Mouse (Mus musculus) heart, adult 2 months (tissue): ENCODE measurements around the gene Farsb. TPM values are rescaled to one million over a fixed set of nuclear protein-coding genes. Genes with fewer than 3 reads are reported as not detected.
"Not testable (repeated sequence)": the region's sequence is repeated elsewhere in the genome, so short reads cannot be mapped to it uniquely, and the experiment has no call there.

Experiments
- DNase-seq, 2 experiments: peaks; one replicate each; pipeline ENCODE4 v3.0.0; 2021
- H3K27ac ChIP-seq: fragments of 200-600 bp; 2 replicates; pipeline ENCODE4 v1.8.1; 2022
- H3K27me3 ChIP-seq: fragments of 200-500 bp; 2 replicates; pipeline ENCODE4 v1.6.1; 2012; ENCODE audit warnings: mild to moderate bottlenecking, low read length, inconsistent platforms, mixed read lengths; ENCODE audit not compliant: control insufficient read depth, insufficient read depth
- H3K36me3 ChIP-seq: fragments of 200-500 bp; 2 replicates; pipeline ENCODE4 v1.6.1; 2012; ENCODE audit warnings: low read length, inconsistent platforms; ENCODE audit not compliant: control insufficient read depth, insufficient read depth
- H3K4me1 ChIP-seq: fragments of 200-500 bp; 2 replicates; pipeline ENCODE4 v1.6.1; 2011; ENCODE audit warnings: low read length; ENCODE audit not compliant: control insufficient read depth, insufficient read depth
- H3K4me3 ChIP-seq: fragments of 200-600 bp; 2 replicates; pipeline ENCODE4 v1.8.1; 2022
- H3K79me2 ChIP-seq: fragments of 200-500 bp; replicated peaks from 2 replicates; pipeline ENCODE4 v1.6.1; 2012; ENCODE audit warnings: mild to moderate bottlenecking, inconsistent platforms, low read length, moderate library complexity, mixed read lengths; ENCODE audit not compliant: control insufficient read depth, insufficient read depth
- H3K9ac ChIP-seq: fragments of 200-500 bp; 2 replicates; pipeline ENCODE4 v1.6.1; 2012; ENCODE audit warnings: low read depth, mild to moderate bottlenecking, control low read depth, inconsistent platforms, low read length, mixed read lengths
- CTCF ChIP-seq: fragments of 200-600 bp; IDR thresholded peaks from 2 replicates; pipeline ENCODE4 v1.8.1; 2022; ENCODE audit warnings: antibody characterized with exemption, mild to moderate bottlenecking, moderate library complexity
- EP300 ChIP-seq: fragments of 200-500 bp; IDR thresholded peaks from 2 replicates; pipeline ENCODE4 v1.6.1; 2011; ENCODE audit warnings: low read depth, low read length, control low read depth; ENCODE audit not compliant: insufficient read depth
- POLR2A ChIP-seq: fragments of 200-500 bp; IDR thresholded peaks from 2 replicates; pipeline ENCODE4 v1.6.1; 2011; ENCODE audit warnings: mild to moderate bottlenecking, low read depth, low read length, control low read depth; ENCODE audit not compliant: insufficient read depth
- WGBS: fragments of 180-500 bp; shearing (Covaris S2); methylation state at CpG from one replicate; pipeline ENCODE4 v1.1.7; 2018; 5-methylcytosine and 5-hydroxymethylcytosine counted together
- intact Hi-C: fragments of 180-260 bp; cut with DNase I; formaldehyde crosslinking; loops from one replicate; pipeline ENCODE4 v1.15.1; 2025
- polyA plus RNA-seq: library from polyadenylated mRNA; depleted of rRNA; stranded (reverse); fragments of >200 nt; gene quantifications from 2 replicates; pipeline ENCODE4 v1.2.3, GENCODE M21; 2012
- total RNA-seq, 2 experiments: library from RNA; stranded (reverse); gene quantifications; 2 replicates each; pipeline ENCODE4 v1.2.3; 2021

Farsb gene
- total and polyA plus RNA-seq, 3 experiments, result 18.6 to 49.1 (median 46.7) TPM

DNA sequence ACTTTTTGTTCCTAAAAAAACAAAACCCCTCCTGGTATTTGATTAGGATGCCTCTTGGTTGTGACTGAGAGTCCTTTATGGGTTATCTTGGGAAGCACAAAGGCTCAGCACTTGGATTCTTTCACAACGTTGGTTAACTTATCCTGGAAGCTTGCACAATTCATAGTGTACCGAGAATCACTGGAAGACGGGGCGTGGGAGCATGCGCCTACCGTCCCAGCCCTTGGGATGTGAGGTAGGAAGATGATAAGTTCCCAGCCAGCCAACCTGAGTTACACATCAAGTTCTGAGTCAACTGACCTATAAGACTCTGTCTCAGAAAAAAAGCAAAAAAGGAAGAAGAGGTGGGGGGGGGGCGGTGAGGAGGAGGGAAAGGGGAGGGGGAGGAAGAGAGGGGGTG lies 30.2 kb upstream of the Farsb start:
- no peak for DNase-seq
- WGBS, result 82% methylated on average over 7 of the region's 7 CpGs
- no peaks in the 10 kb centered on the region for H3K27me3 ChIP-seq
- no peaks in the 10 kb centered on the region for H3K79me2 ChIP-seq
- no peaks in the 10 kb centered on the region for H3K36me3 ChIP-seq
- no peak for TF ChIP-seq CTCF
- TF ChIP-seq EP300, result no peak
- no peak for TF ChIP-seq POLR2A
- H3K9ac ChIP-seq, result no peak overlapping the region
- no peak overlapping the region for H3K27ac ChIP-seq
- H3K4me1 ChIP-seq, result no peaks in the 10 kb centered on the region
- H3K4me3 ChIP-seq, result no peak overlapping the region
- intact Hi-C loops, result no loop called here

DNA sequence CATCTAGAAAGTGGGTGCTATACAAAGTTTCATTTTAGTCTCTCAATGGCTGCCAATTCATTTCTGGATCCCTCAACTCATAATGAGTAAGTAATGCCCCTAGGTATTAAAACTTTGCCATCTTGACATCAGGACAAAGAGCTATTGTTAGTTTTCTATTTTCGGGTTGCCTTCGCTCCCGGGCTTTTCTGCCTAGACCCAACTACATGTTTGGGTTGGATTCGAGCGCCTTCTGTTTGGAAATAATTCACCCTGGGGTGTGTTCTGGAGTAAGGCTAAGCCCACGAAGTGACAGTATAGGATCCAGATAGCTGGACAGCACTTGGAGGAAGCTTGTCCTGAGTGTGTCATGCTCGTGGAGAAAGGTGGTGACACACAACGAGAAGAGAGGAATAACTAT lies 24.1 kb upstream of the Farsb start:
- DNase-seq, result no peak
- no peak for TF ChIP-seq EP300
- TF ChIP-seq CTCF, result no peak
- TF ChIP-seq POLR2A, result no peak
- Histone ChIP-seq H3K79me2 (no peaks in the 10 kb centered on the region), H3K4me1 (no peaks in the 10 kb centered on the region), H3K27ac (no peak overlapping the region), H3K36me3 (no peaks in the 10 kb centered on the region), H3K4me3 (no peak overlapping the region), H3K9ac (no peak overlapping the region), H3K27me3 (peaks cover 2% of the 10 kb centered on the region; the same call in 1 of the 2 replicates)
- 70% methylated on average over 8 of the region's 8 CpGs for WGBS
- intact Hi-C loops, result no loop called here

DNA sequence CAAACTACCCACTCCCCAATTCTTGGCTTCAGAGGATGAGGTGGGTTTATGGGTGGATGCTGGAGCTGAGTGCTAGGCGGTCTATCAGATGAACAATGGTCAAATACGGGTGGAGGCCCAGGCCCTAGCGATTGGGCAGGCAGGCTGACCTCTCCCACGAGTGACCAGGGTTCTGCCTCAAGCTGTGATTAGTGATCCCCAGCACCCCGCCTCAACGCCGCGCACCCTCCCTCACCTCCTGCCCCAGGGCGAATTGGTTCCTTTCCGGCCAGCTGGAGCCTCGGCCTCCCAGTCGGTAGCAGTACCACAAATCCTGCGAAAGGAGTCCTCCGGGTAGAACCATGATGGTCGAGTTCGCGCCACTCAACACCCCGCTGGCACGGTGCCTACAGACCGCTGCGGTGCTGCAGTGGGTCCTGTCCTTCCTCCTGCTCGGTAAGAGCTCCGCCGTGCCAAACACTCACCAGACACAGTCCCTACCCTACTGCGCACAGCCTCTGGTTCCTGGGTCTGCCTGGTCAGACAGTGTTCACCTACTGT lies 23.0 kb upstream of the Farsb start, which contains the start of gene BC035947:
TSS of gene BC035947 (minus strand) at position 538 of the 540 bp plus-strand sequence.
- Histone ChIP-seq H3K4me1 (no peaks in the 10 kb centered on the region), H3K27me3 (peaks cover 2% of the 10 kb centered on the region; the same call in 1 of the 2 replicates), H3K36me3 (no peaks in the 10 kb centered on the region), H3K4me3 (no peak within 1 kb of the TSS), H3K9ac (no peak within 1 kb of the TSS), H3K27ac (no peak within 1 kb of the TSS), H3K79me2 (no peaks in the 10 kb centered on the region)
- peak in 1 of 2 experiments; percentile 5 for DNase-seq
- 5% methylated on average over 25 of the region's 25 CpGs for WGBS
- TF ChIP-seq POLR2A, result no peak
- no peak for TF ChIP-seq EP300
- TF ChIP-seq CTCF, result no peak
- intact Hi-C loops, result no loop called here

DNA sequence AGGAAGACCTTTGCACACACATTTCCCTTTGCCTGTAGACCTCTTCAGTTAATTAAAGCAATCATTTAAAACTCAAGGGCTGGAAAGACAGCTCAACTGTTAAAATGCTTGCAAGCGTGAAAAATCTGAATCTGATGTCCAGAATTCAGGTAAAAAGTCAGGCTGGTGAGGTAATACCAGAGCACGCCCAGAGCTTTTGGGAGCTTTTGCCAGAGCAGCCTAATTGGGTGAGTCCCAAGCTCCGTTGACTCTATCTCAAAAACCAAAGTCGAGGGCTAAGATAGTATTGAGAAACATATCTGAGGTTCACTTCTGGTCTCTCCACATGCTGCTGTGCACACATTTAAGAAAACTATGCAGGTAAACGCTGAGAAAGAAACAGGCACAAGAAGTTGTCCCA lies 22.2 kb upstream of the Farsb start, which contains the start of gene Mogat1:
TSS of gene Mogat1 (plus strand) at position 130 of the 400 bp plus-strand sequence.
- TF ChIP-seq EP300 (no peak), POLR2A (no peak), CTCF (no peak)
- intact Hi-C loops, result no loop called here
- peaks cover 2% of the 10 kb centered on the region; the same call in 1 of the 2 replicates for H3K27me3 ChIP-seq
- WGBS, result 40% methylated on average over 5 of the region's 5 CpGs
- no peak within 1 kb of the TSS for H3K4me3 ChIP-seq
- no peaks in the 10 kb centered on the region for H3K79me2 ChIP-seq
- no peak for DNase-seq
- no peaks in the 10 kb centered on the region for H3K4me1 ChIP-seq
- H3K36me3 ChIP-seq, result no peaks in the 10 kb centered on the region
- H3K9ac ChIP-seq, result no peak within 1 kb of the TSS
- H3K27ac ChIP-seq, result no peak within 1 kb of the TSS

DNA sequence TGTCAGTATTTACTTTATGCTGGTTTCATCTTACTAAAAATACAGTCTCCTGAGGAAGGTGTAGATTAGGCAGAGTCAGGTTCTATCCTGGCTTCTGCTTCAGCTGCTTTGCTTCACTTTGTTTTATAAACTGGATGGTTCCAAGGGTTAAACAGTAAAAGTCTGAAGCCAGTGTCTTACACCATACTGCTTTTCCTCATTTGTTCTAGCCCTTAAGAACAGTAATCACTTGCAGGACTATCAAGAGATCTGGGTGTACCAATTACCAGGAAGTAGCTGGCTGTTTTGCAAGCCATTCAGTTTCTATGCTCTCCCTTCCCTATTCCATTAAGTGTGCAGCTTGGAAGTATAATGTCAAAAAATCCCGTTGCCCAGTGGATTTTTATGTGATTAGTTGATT lies 18.4 kb upstream of the Farsb start:
- no peak for TF ChIP-seq POLR2A
- TF ChIP-seq CTCF, result no peak
- TF ChIP-seq EP300, result no peak
- intact Hi-C loops, result no loop called here
- H3K79me2 ChIP-seq, result no peaks in the 10 kb centered on the region
- 30% methylated on average over 1 of the region's 1 CpGs for WGBS
- DNase-seq, result no peak
- no peaks in the 10 kb centered on the region for H3K36me3 ChIP-seq
- H3K4me1 ChIP-seq, result no peaks in the 10 kb centered on the region
- H3K27me3 ChIP-seq, result peaks cover 2% of the 10 kb centered on the region; the same call in 1 of the 2 replicates
- no peak overlapping the region for H3K27ac ChIP-seq
- no peak overlapping the region for H3K9ac ChIP-seq
- no peak overlapping the region for H3K4me3 ChIP-seq

DNA sequence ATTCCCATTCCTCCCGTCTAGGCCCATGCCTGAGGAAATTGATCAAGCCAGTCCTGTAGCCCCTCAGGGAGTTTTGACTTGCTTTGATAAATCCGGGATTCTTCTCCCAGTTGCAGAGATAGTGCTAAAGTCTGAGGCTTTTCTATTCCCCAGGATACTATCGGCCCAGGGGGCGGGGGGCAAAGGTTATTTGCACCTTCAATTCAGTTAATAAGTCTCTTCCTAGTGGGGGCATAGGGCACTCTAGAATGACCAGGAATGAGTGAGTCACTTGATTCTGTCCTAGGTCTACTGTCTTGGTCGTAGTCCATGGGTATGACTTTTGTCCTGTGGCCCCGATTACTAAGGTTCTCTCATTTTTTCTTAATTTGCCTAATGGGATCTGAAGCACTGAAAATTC lies 13.8 kb upstream of the Farsb start:
- Histone ChIP-seq H3K36me3 (no peaks in the 10 kb centered on the region), H3K9ac (no peak overlapping the region), H3K79me2 (no peaks in the 10 kb centered on the region), H3K27me3 (no peaks in the 10 kb centered on the region), H3K4me3 (no peak overlapping the region), H3K27ac (no peak overlapping the region), H3K4me1 (no peaks in the 10 kb centered on the region)
- intact Hi-C loops, result no loop called here
- WGBS, result 81% methylated on average over 6 of the region's 6 CpGs
- TF ChIP-seq EP300 (no peak), POLR2A (no peak), CTCF (no peak)
- no peak for DNase-seq

DNA sequence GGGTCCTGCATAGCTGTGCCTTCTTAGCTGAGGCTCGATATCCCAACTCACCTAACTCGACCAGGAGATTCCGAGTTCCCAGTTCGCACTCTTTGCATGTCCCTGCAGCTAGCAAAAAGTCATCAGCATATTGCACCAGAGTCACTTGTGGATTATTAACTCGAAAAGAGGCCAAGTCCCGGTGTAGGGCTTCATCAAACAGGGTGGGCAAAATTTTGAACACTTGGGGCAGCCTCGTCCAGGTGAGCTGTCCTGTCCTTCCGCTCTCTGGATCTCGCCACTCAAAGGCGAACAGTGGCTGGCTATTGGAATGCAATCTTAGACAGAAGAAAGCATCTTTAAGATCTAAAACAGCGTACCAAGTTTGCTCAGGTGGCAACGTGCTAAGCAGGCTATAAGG lies 13.2 kb upstream of the Farsb start:
- H3K36me3 ChIP-seq, H3K4me1 ChIP-seq, H3K4me3 ChIP-seq, H3K9ac ChIP-seq, intact Hi-C loops, H3K79me2 ChIP-seq, H3K27ac ChIP-seq, DNase-seq, H3K27me3 ChIP-seq: not testable (repeated sequence)
- 88% methylated on average over 12 of the region's 12 CpGs for WGBS
